Mouse (Mus musculus): ENCODE measurements around the gene Prr5l. TPM values are rescaled to one million over a fixed set of nuclear protein-coding genes. Genes with fewer than 3 reads are reported as not detected.
A peak's percentile ranks its signal among the peaks of the same experiment; 100 is the strongest.

The Prr5l gene
- polyA plus RNA-seq, 1 experiment from 2014 or later, result 3.8 TPM

DNA sequence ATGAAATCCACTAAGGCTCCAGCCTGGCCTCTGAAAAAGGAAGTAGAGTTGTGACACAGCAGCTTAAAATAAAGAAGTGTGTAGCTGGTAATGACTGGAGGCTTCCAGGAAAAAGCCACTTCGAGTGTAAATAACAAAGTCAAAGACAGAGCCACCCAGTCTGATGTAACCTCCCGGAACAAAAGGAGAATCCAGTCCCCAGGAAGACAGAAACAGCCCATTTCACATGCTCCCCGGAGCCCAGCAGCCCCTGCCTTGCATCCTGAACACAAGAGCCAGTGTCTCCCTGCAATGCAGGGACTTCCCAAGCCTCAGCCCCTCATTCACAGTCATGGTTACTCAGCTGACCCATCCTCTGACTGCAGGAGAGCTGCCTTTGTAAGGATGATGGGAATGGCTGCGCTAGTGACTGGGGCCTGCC lies 101.5 kb downstream of the Prr5l start:
- ChIA-PET POLR2A (no interaction called here), CTCF (interaction anchor here (1.4 kb wide), 2 partner anchors 9 to 15 kb away, joined by 4 to 6 read pairs; no protein-coding TSS in a partner anchor)
- no peaks in the 10 kb centered on the region for H3K27me3 ChIP-seq
- ATAC-seq, result no peak
- TF ChIP-seq CTCF (IDR thresholded peaks at IDR 0.05), result no peak
- no peak for DNase-seq (ENCODE audit: low read depth, low spot score)
- in situ Hi-C loops (cut with MboI; ENCODE audit: low pct_unique_long_range_greater_than_20kb), result no loop called here

DNA sequence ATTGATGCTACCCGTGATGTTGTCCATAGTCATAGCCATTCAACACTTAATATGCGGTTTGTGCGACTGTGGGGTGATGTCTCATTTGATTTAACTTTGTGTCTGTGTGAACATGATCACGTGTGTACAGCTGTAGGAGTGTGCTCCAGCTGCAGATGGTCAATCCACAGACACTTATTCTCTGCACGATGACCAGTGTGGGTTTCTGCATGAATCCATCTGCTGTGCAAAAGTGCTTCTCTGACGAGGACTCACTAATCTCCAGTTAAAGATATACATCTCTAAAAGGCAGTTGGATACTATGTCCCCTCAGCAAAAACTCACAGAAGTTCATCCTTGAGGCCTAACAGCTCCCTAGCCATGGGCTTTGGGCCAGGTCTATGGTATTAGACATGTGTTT lies 104.7 kb downstream of the Prr5l start:
- CTCF ChIA-PET, result no interaction called here
- H3K27me3 ChIP-seq, result no peaks in the 10 kb centered on the region
- DNase-seq (ENCODE audit: low read depth, low spot score) (no peak), ATAC-seq (no peak)
- no peak for TF ChIP-seq CTCF (IDR thresholded peaks at IDR 0.05)
- in situ Hi-C loops (cut with MboI; ENCODE audit: low pct_unique_long_range_greater_than_20kb), result no loop called here
- POLR2A ChIA-PET, result no interaction called here

GRCm38 (mm10) chr2:101763503-101763902 lies 119.3 kb downstream of the Prr5l start:
- no peaks in the 10 kb centered on the region for H3K27me3 ChIP-seq
- CTCF ChIA-PET, result interaction anchor here (1.6 kb wide), 1 partner anchor 12 kb away, joined by 3 read pairs; no protein-coding TSS in a partner anchor
- POLR2A ChIA-PET, result no interaction called here
- in situ Hi-C loops (cut with MboI; ENCODE audit: low pct_unique_long_range_greater_than_20kb), result no loop called here
- DNase-seq (ENCODE audit: low read depth, low spot score), result no peak
- no peak for ATAC-seq
- no peak for TF ChIP-seq CTCF (IDR thresholded peaks at IDR 0.05)

DNA sequence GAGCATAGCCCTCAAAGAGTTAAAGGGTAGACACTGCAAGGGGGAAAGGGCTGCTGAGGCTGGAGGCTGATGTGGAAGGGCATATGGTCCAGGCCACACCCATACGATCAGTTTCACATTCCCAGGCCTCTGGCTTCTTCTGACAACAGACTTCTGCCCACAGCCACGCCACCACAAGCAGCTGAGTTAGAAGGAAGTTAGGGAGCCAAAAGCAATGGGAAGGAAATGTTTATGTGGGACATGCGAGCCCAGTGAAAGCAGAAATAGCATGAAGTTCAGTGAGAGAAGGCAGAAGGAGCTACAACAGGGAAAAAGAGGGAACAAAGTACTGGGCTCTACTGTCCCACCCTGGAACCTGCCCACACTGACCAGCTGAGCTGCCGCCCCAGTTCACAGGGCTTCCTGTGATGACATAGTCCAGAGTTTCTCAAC lies 119.9 kb downstream of the Prr5l start:
- no peaks in the 10 kb centered on the region for H3K27me3 ChIP-seq
- ATAC-seq (peak; percentile 10), DNase-seq (ENCODE audit: low read depth, low spot score) (no peak)
- CTCF ChIA-PET, result interaction anchor here (1.4 to 1.6 kb wide), 2 partner anchors 12 to 17 kb away, joined by 3 read pairs; no protein-coding TSS in a partner anchor
- in situ Hi-C loops (cut with MboI; ENCODE audit: low pct_unique_long_range_greater_than_20kb), result no loop called here
- POLR2A ChIA-PET, result no interaction called here
- no peak for TF ChIP-seq CTCF (IDR thresholded peaks at IDR 0.05)

GRCm38 (mm10) chr2:101762405-101762804 lies 120.4 kb downstream of the Prr5l start:
- CTCF ChIA-PET, result interaction anchor here (1.4 to 1.6 kb wide), 2 partner anchors 11 to 18 kb away, joined by 3 read pairs; no protein-coding TSS in a partner anchor
- no peak for TF ChIP-seq CTCF (IDR thresholded peaks at IDR 0.05)
- ATAC-seq (peak; percentile 89), DNase-seq (ENCODE audit: low read depth, low spot score) (peak; percentile 64)
- in situ Hi-C loops (cut with MboI; ENCODE audit: low pct_unique_long_range_greater_than_20kb), result no loop called here
- no peaks in the 10 kb centered on the region for H3K27me3 ChIP-seq
- POLR2A ChIA-PET, result no interaction called here

GRCm38 (mm10) chr2:101761898-101762297 lies 120.9 kb downstream of the Prr5l start:
- no peaks in the 10 kb centered on the region for H3K27me3 ChIP-seq
- in situ Hi-C loops (cut with MboI; ENCODE audit: low pct_unique_long_range_greater_than_20kb), result no loop called here
- no peak for DNase-seq (ENCODE audit: low read depth, low spot score)
- ATAC-seq, result no peak
- no peak for TF ChIP-seq CTCF (IDR thresholded peaks at IDR 0.05)
- CTCF ChIA-PET, result interaction anchor here (1.4 kb wide), 1 partner anchor 18 kb away, joined by 3 read pairs; no protein-coding TSS in a partner anchor
- POLR2A ChIA-PET, result no interaction called here

DNA sequence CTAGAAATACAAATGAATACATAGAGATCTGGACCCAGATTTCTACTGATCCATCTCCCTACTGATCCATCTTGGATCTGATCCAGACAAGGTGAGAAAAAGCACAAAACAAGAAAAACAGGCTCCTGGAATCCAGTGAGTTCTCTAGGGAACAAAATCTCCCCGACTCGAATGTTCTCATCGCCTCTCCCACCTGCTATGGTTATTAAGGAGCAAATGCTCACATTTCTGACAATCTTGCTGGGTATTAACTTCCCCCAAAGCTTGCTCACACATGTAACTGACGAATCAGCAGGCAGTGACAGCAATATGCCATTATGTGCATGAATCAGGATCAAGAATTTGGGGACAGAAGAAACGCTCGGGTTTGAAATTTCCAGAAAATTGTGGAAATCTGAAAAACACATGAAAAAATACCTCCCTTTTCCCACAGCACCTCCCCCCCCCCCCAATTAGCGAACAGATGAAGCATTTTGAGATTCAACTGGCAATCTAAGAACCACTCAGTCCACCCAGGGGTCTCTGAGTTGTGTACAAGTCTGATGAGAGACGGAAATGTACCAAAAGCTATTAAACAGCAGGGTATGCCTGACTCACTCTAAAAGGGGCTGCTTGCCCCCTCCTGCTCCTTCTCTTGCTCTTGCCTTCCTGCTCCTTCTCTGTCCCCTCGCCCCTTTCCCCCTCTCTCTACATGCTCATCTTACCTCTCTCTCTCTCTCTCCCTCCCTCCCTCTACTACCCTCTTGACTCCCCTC lies 123.1 kb downstream of the Prr5l start:
- ChIA-PET CTCF (no interaction called here), POLR2A (no interaction called here)
- ATAC-seq (no peak), DNase-seq (ENCODE audit: low read depth, low spot score) (no peak)
- H3K27me3 ChIP-seq, result no peaks in the 10 kb centered on the region
- in situ Hi-C loops (cut with MboI; ENCODE audit: low pct_unique_long_range_greater_than_20kb), result no loop called here
- no peak for TF ChIP-seq CTCF (IDR thresholded peaks at IDR 0.05)

- in situ Hi-C loops (cut with MboI; ENCODE audit: low pct_unique_long_range_greater_than_20kb), result no loop called here
- ATAC-seq, result no peak
- TF ChIP-seq CTCF (IDR thresholded peaks at IDR 0.05), result no peak
- no peaks in the 10 kb centered on the region for H3K27me3 ChIP-seq
- DNase-seq (ENCODE audit: low read depth, low spot score), result no peak
- ChIA-PET POLR2A (no interaction called here), CTCF (interaction anchor here (1.4 kb wide), 1 partner anchor 32 kb away, joined by 4 read pairs; no protein-coding TSS in a partner anchor)
Measured at GRCm38 (mm10) chr2:101757806-101758205, 125.0 kb downstream of the Prr5l start.

DNA sequence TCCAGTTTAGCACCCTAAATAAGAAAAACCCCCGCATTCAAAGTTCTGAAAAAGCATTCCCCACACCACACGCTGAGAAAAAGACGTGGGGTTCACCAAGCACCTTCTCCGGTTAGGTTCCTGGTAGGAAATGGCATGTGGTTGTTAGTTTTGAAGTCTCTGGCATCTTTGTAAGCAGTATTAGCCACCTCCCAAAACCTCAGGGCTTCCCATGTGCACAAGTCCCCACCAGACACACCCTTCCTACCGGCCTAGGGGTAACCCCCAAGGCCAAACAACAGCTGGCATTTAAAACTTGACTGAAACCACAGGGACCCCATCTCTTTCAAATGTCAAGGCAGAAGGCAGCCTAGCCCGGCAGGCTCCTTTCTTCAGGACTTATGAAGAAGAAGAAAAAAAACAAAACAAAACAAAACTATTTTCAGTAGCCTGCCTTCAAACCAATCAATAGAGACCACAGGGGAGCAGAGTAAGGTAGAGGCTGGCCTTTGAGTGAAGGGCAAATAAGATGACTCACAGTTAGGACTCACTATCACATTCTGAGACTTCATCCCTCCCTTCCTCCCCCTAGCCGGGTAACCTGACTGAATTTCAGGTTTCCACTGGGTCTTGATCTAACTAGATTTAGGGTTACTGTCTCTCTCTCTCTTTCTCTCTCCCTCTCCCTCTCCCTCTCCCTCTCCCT lies 126.6 kb downstream of the Prr5l start:
- TF ChIP-seq CTCF (IDR thresholded peaks at IDR 0.05), result no peak
- ATAC-seq (no peak), DNase-seq (ENCODE audit: low read depth, low spot score) (no peak)
- H3K27me3 ChIP-seq, result no peaks in the 10 kb centered on the region
- in situ Hi-C loops (cut with MboI; ENCODE audit: low pct_unique_long_range_greater_than_20kb), result no loop called here
- POLR2A ChIA-PET, result no interaction called here
- CTCF ChIA-PET, result no interaction called here

DNA sequence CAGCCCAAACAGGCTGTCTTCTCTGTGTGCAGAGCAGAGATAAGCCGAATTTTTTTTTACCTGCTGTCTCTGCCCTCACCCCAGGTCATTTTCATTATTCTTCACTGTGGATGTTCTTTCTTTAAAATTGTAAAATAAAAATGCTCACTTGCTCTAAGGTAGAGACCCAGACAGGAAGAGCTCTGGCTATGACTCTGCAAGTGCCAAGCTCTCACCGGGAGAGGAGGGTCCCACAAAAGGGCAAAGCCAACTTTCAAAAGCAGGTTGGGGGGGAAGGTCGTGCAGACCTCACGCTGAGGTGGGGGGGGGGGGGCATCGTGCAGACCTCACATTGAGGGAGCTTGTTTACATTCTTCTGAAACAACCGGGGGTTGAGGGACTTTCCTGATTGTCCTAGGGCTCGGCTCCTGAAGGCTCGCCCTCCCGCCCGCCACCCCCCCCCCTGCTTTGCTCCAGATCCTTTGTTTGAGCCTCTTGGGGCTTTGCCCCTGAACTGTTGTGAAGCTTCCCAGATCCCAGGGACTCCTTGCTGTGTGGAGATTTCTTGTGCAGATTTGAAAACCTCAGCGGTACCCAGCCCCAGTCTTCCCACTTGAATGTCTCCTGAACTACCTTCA lies 127.8 kb downstream of the Prr5l start:
- POLR2A ChIA-PET, result interaction anchor here (0.6 kb wide), 1 partner anchor 22 kb away, joined by 7 read pairs; no protein-coding TSS in a partner anchor

More for the DNA sequence above, 127.8 kb downstream of the Prr5l start:
- no peaks in the 10 kb centered on the region for H3K27me3 ChIP-seq
- TF ChIP-seq CTCF (IDR thresholded peaks at IDR 0.05), result no peak
- ATAC-seq, result no peak
- CTCF ChIA-PET, result interaction anchor here (0.8 kb wide), 1 partner anchor 41 kb away, joined by 3 read pairs; no protein-coding TSS in a partner anchor
- in situ Hi-C loops (cut with MboI; ENCODE audit: low pct_unique_long_range_greater_than_20kb), result no loop called here
- DNase-seq (ENCODE audit: low read depth, low spot score), result no peak
